8 mouse cellular contexts compared by ENCODE assay signal in the genomic region with DNA sequence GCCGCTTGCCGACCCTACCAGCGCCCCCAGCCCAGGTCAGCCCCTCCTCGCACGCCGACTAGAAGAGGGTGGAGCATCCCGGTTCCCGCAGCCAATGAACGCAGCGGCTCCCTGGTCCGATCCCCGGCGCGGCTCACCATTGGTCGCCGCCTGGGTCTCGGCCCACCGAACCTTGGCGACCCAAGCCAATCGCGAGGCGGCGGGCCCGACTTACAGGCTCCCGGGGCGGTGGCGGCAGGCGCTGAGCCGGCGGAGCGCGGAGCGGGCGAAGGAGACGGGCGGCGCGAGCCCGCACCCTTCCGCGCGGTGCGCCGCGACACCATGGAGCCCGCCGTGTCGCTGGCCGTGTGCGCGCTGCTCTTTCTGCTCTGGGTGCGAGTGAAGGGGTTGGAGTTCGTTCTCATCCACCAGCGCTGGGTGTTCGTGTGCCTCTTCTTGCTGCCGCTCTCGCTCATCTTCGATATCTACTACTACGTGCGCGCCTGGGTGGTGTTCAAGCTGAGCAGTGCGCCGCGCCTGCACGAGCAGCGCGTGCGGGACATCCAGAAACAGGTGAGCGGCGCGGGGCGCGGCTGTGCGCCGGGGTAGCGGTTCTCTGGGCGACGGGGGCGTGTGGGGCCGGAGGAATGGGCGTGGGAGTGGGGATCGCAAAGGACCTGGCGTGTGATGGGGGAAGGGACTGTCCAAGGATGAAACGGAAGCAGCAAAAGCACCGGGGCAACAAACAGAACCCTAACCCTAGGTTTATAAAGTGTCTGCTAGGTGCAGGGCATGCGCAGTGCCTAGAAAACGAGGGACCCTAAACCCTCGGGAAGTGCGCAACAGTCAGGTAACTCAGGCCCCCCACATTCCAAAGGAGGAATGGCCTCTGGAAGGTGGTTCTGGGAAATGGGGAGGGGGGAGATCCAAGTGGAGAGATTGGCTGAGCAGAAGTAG. TPM values are rescaled to one million over a fixed set of nuclear protein-coding genes. Genes with fewer than 3 reads are reported as not detected.
DNase-seq lines count a peak whose midpoint lies in the region; ATAC-seq lines count a peak whose summit lies in the region.

A gene (plus strand): TSS at position 193 of the 936 bp plus-strand sequence.

- peak within 1 kb of the TSS; percentile 87 for H3K4me2 ChIP-seq in hindbrain, embryonic 15.5 days

- peak within 1 kb of the TSS; percentile 94 for H3K27ac ChIP-seq in hindbrain, embryonic 15.5 days (replicated peaks)

- peak; percentile 98 for ATAC-seq in hindbrain, embryonic 15.5 days (ENCODE audit: low FRiP score, low read depth)

- H3K4me3 ChIP-seq in hindbrain, embryonic 15.5 days = peak within 1 kb of the TSS; percentile 99

- no peaks in the 10 kb centered on the region for H3K9me3 ChIP-seq in hindbrain, embryonic 15.5 days

- peak; percentile 95 for DNase-seq in R1 (ENCODE audit: low read depth, low spot score)
- peak; percentile 94 to 97 for DNase-seq in cerebellum, postnatal 25 days
- peak; percentile 94 to 97 for DNase-seq in frontal cortex, postnatal 36 days (ENCODE audit: low spot score in 2 of 2)
- DNase-seq in left cerebral cortex, adult 11 months (ENCODE audit: low spot score) = peak; percentile 91
- peak; percentile 93 to 96 for DNase-seq in lung, postnatal 4 days
- peak; percentile 85 for DNase-seq in retina, postnatal 7 days (ENCODE audit: low read depth, low spot score)
- peak; percentile 87 for DNase-seq in urinary bladder, adult 2 months (ENCODE audit: low spot score)

- peaks cover 16% of the 10 kb centered on the region; the same call in 1 of the 2 replicates for H3K36me3 ChIP-seq in hindbrain, embryonic 15.5 days

- WGBS in hindbrain, embryonic 15.5 days = under 1% methylated on average over 84 of the region's 89 CpGs

- H3K27me3 ChIP-seq in hindbrain, embryonic 15.5 days = no peaks in the 10 kb centered on the region

- peak within 1 kb of the TSS; percentile 86 for H3K9ac ChIP-seq in hindbrain, embryonic 15.5 days

- peaks cover 48% of the 10 kb centered on the region for H3K4me1 ChIP-seq in hindbrain, embryonic 15.5 days (replicated peaks)

RNA-seq across cellular contexts. Expression of the gene that starts here (rescaled TPM):
- polyA plus RNA-seq in hindbrain, embryonic 15.5 days (2015; fragmentation: Nextera tagmentation; extraction: Ambion mirVana) = 5.2 and 7.1 TPM in 2 replicates
- polyA plus RNA-seq in urinary bladder, adult 2 months (2012; rRNA removed) = 52.0 and 55.7 TPM in 2 replicates

Comparison
In these comparisons a context has a peak if more than half of its experiments do, and no peak if none do; other contexts are left out.
1. Peak in every context shown above with its lines: DNase-seq, ATAC-seq, H3K4me3 ChIP-seq and H3K27ac ChIP-seq.